Mouse (Mus musculus): ENCODE measurements around the gene Gsto1. TPM values are rescaled to one million over a fixed set of nuclear protein-coding genes. Genes with fewer than 3 reads are reported as not detected.
"Not testable (repeated sequence)": the region's sequence is repeated elsewhere in the genome, so short reads cannot be mapped to it uniquely, and the experiment has no call there.

The Gsto1 gene
- 100 to 1,000 TPM; 158 to 159 TPM for total RNA-seq (2021)
- long read RNA-seq, experiment 1, transcript Gsto1-203 (2 exons, 759 nt): minor isoform, 5 of 186 reads
- long read RNA-seq, experiment 1, transcript Gsto1-201 (6 exons, 1,182 nt): major isoform, 178 of 186 reads
- long read RNA-seq, experiment 1, partial matches to known transcripts: 1 of 186 reads
- long read RNA-seq, experiment 1, other reads (novel, unspliced or antisense): 2 of 186 reads
- long read RNA-seq, experiment 2, transcript Gsto1-201 (6 exons, 1,182 nt): major isoform, 122 of 126 reads
- long read RNA-seq, experiment 2, partial matches to known transcripts: 4 of 126 reads
- long read RNA-seq, experiment 2, other reads (novel, unspliced or antisense): 0 of 126 reads

DNA sequence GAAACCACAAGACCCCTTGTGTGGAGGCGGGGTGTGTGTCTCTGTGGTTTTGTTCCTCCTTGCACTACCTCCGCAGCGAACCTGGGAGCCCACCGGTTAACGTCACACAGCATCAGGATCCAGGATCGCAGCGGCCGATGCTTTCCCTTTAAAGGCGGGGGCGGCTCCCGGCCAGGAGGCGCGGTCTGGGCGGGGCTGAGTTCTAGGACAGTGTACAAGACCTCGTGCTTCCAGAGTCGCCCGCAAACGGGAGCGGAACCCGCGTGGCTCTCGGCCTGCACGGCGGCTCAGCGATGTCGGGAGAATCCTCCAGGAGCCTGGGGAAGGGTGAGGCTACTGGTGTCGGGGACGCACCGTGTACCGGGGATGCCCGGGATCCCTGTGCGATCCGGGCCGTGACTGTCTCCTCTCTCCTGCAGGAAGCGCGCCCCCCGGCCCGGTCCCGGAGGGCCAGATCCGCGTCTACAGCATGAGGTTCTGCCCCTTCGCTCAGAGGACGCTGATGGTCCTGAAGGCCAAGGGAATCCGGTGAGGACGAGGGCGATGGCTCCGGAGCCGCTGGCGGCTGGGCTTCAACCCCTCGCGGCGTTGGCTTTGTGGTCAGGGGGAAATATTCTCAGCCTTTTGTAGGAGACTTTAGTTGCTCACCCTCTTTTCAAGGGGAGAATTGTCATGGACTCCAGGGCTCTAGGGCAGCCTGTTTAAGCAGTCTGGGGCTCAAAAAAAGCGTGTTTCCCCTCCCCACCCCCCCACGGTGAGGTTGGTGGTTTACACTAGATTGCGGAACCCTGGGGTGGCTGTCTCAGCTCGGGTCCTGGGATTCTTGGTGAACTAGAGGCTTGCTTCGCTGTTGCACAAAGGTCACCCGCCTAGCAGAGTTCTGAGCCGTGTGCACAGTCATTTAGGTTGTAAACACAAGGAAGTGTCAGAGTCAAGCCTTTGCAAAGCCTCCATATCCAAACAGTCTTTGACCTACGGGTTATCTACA, at the start of gene Gsto1:
Gene Gsto1 (plus strand): TSS at position 175 of the 988 bp plus-strand sequence.
- DNase-seq: peak; percentile 96

DNA sequence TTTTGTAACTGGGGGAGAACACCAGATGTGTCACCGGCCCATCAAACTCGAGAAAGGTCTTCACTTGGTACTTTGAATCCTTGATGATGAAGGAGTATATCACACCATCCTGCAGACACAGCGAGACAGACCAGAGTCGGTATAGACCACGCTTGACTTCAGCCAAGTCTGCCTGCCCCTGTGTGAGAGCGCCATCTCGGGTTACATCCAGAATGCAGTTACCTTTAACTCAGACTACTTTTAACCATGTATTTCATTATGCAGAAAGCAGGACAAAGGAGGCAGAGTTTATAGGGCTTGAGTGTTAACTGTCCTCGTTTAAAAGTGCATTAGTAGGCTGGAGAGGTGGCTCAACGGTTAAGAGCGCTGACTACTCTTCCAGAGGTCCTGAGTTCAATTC, 42.7 kb upstream of the Gsto1 start:
- DNase-seq: no peak

DNA sequence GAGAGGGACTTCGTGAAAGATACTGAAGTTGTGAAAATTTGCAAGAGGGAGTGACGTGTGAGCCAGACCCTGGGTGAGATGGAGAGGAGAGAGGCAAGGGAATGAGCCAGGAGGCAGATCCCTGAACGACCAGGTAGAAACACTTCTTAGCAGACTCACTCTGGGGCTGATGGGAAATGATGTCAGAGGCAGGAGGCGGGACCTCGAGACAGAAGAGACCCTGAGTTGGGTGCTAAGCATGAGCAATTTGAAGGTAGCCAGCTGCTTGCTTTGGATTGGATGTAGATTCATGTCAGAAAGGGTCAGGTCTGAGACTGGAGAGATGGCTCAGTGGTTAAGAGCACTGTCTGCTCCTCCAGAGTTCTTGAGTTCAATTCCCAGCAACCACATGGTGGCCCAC, 40.0 kb upstream of the Gsto1 start:
- DNase-seq: no peak

DNA sequence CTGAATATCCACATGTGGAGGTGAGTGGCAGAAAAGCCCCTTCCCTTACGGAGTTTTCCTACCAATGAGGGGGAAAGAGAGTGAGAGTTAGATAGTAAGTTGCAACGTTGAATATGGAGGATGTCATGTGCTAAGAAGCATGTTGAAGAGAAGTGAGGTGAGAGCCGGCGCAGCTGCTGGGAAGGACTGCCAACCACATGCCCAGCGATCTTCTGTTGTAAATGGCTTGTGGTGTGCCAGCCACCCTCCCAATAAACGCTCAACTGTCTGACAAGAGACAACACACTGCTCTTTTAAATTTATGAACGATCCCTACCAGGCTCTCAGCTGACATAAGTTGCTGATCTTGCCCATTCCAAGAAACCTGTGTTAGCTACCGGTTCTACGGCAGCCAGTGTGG, 37.1 kb upstream of the Gsto1 start:
- no peak for DNase-seq

DNA sequence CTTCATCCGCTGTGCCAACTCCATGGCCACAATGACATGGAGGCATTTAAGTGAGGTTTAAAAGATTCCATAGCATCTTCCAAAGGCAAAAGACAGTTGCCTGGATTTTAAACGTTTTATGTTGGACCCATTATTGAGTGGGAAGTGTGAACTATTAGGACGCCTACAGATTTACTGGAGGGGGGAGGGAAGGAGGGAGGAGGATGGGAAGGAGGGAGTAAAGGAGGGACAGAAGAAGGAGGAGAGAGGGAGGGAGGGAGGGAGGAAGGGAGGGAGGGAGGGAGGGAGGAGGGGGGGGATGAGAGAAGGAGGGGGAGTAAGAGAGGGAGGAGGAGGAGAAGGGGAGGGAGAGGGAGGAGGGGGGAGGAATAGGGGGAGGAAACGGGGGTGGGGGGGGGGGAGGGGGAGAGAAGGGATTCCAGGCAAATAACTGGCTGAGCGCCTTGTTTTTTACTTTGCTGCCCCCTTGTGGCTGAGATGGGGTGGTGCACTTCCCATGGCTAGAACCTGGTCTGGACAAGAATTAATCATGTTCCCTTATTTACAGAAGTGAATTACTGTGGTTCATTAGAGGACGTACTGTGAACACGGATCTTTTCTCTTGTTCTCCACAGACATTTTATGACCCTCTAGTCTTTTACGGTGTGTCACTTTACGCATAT, 33.8 kb upstream of the Gsto1 start:
- peak; percentile 83 for DNase-seq

DNA sequence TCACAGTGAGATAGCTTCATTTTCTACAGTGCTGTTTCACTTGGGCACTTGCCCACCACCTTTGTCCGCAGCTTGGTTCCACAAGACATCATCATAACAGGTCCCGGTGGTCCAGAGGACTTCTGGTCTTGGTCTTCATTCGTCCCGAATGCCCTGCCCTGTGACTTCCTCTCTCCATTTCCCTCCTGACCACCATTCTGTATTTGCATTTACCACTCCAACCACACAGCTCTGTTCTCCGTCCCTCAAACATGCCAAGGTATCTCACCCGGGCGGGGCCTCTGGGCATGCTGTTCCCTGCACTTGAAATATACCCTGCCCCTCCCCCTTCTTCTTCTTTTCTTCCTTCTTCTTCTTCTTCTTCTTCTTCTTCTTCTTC, 33.3 kb upstream of the Gsto1 start:
- DNase-seq: no peak

DNA sequence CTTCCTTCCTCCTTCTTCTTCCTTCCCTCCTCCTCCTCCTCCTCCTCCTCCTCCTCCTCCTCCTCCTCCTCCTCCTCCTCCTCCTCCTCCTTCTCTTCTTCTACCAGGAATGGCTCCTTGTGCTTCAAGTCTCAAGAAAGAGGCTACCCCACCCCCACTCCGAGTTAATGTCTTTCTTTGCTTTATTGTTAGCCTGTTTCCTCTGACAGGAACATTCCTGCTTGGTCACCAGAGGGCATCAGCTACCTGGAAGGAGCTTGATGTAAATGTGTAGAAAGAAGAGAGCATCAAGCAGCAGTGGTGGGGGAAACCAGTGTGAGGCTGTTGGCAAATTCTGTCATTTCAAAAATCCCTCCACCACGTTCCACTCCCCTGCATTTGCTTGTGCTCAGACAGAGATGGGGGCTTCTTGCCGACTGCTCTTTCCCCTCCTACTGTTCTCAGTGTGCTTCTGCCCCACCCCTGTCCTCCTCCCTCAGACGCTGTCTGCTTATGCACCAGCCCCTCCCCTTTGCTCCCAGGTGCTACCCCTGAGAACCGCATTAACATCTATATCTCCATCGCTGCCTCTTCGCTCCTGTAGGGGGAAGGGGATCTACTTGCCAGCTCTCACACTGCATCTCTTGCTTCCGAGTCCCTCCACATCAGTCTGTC, 32.5 kb upstream of the Gsto1 start:
- no peak for DNase-seq

DNA sequence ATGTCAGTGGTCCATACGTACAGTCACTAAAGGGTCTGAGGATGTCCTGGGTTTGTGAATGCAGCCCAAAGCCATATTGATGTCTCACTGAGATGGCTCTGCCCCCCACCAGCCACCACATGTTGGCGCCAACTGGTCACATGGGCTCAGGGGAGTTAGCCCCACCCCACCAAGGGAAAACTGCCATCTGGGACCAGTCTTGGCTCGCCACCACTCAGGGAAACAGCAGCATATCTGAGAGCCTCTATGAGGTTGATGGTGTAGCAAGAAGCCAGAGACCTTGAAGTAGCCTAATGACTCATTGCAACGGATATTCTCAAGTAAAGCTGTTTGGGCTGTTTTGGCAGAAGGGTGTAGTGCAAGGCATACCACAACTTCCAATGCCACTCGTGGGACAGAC, 30.7 kb upstream of the Gsto1 start:
- DNase-seq: no peak

DNA sequence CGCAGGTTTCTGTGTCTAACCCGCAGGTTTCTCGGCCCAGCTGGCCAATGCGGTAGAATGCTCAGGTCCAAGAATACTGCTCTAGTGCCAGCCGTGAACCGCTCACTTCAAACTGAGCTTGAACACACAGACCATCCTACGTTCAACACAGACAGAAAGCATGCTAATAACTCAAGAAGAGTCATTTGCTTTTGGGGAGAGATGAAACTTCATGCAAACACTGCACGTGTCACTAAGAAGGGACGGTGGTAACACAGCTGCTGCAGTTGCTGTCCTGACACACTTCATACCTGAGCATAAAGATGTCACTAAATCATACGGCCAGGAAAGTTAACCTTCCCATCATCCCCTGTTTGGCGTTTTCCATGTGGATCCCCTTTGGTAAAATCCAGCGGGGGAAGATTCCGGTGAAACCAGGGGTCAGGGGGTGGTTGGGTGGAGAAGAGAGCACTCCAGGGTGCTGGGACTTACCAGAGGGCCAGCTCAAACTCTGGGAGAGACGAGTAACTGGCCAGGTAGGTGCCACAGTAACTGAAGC, 24.8 kb upstream of the Gsto1 start:
- DNase-seq: no peak

DNA sequence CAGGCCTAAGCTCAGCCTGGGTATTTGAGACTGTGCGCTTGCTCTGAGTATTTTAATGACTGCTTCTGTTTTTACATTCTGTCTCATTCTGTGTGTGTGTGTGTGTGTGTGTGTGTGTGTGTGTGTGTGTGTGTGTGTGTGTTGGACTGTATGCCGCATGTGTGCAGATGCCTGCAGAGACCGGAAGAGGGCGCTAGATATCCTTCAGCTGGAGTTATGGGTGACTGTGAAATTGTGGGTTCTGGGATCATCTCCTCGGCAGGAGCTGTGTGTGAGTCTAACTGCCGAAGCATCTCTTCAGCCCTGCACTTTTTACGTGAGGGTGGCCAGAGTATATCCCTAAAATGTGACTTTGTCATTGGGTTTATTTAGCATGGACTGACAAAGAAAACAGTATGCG, 23.7 kb upstream of the Gsto1 start:
- DNase-seq: no peak

DNA sequence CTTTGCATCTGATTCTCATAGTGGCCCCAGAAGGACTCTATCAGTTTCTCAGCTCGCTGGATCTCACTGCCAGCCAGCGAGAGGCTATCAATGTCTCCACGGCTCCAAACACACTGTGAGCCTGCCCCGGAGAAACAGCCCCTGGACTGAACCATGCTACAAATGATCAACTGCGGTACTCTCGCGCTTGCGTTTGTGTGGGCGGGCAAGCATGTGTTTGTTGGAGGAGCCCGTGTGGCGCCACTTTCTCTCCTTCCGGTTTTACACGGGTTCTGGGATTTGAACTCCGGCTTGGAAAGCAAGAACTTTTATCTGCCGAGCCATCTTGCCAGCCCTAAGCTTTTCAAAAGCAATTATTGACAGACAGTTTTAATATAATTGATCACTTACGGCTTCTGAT, 22.5 kb upstream of the Gsto1 start:
- DNase-seq: no peak

DNA sequence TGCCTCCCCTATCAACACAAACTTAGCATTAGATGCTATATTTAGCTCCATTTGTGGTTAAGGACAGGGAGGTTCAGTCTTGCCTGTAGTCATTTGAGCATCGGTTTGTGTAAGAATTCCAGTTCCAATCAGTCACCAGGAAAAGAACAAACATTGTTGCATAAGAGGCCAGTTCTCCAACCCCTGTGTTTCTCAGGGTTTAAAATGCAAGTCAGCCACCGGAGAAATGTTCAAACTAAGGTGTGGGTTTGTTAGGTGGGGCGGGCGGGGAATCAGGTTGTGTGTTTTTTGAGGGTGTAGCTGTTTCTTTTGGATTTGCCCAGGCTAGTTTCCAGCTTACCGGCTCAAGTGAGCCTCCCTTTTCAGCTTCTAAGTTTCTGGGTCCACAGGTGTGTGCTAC, 20.2 kb upstream of the Gsto1 start:
- DNase-seq: no peak

DNA sequence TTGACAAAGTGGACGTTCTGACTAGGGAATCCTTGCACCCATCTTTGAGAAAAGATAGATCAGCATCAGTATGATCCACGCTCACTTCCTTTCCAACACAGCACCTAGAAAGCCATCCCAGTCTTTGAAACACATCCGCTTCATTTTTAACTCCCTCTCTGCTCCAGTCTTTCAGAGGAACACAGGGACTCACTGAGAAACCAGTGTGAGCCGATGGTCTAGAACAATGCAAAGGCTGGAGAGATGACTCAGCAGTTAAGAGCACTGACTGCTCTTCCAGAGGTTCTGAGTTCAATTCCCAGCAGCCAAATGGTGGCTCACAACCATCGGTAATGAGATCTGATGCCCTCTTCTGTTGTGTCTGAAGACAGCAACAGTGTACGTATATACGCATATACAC, 19.0 kb upstream of the Gsto1 start:
- no peak for DNase-seq

DNA sequence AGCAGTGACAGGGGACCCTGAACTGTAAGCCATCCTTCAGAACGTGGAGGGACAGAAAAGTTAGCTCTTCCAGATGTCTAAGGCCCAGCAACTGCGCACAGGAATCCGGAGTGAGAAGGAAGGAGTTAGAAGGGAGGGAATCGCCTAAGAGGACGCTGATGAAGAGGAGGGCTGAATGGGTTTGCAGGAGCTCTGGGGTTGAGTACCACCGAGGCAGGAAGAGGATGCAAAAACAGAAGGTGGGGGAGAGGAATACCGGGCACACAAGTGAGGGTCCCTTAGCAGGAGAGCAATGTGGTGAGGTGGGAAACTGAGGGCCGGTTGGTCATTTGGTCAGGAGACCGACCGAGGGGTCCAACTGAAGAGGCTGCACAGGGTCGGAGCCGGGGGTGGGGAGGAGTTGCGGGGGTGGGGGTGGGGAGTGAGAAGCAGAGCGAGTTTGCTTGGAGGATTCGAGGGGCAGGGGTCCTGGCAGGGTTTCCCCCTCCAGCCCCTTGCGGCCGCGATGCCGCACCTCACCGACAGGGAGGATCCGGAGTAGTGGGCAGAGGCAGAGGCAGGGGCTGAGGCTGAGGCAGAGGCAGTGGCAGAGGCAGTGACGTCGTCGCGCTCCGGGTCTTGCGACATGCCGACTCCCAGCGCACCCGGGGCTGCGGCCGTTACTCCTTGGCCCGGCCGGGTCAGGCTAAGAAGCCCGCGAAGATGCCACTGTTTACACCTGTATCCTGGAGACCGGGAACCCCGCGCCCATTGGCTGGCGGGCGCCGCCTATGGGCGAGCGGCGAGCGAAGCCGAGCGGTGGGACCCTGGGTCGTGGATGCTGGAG, 17.9 kb upstream of the Gsto1 start:
- DNase-seq: peak; percentile 75

DNA sequence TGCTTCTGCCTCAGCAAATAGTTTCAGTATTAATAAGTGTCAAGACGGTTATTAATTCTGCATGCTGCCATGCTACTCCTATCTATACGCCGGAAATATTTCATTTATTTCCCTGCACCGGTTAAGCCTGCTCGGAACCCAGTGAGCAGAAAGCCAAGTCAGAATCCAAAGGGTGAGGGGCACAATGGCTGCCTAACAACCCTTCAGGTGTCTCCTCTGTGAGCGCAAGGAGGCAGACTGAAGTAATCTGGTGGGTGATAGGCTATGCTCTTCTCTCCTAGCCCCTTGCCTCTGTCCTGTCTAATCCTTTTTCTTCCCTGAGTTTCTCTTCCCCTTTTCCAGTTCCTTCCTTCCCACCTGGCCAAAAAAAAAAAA, 17.3 kb upstream of the Gsto1 start:
- DNase-seq: no peak

DNA sequence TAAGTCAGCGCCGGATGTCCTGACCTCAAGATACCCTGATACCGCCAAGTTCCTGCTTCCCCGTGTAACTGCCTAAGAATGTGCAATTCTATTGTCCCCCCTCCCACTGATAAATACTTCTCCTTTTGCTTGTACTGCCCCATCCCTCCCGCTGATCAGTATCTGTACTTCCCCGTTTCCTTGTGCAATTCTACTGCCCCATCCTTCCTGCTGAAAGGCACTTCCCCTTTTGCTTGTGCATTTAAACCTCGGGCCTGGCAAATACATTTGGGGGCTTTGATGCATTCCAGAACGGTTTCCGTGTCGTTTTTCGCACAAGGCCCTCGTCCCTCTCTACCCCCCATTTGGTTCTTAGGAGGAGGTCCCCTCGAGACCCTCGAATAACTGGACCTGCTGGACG, 13.5 kb upstream of the Gsto1 start:
- DNase-seq: not testable (repeated sequence)

DNA sequence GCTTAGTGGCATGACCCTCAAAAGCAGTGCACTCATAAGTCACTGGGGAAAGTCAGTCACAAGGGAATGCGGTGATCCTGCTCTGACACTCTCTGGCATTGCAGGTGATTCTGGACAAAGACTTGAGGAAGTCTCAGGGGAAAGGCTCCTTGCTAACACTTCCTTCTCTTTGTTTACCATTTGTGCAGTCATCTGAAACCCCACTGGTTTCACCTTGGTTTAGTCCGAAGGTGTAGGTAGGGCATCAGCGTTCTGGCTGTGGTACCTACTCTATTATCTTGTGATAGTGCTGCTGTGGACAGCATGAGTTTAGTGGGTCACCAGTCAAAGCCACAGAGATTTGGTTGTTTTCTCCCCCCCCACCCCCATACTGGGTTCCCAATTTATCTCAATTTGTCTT, 5.0 kb upstream of the Gsto1 start:
- DNase-seq: no peak

DNA sequence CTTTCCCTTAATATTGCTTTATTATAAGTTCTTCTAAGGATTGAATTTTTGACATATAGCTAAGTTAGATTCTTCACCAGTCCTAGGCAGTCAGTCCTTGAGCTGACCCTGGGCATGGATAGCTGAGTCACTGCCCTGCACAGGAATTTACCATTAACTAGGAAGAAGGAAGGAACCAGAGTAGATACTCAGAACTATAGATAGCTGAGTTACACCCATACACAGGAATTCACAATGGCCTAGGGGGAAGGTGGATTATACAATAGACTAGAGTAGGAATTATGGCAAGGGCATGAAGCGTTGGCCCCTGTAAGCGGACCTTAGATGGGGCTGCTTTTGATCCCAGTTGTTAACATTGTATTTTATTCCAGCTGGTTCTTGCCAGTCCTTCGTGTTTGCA, 2.6 kb upstream of the Gsto1 start:
- DNase-seq: not testable (repeated sequence)

DNA sequence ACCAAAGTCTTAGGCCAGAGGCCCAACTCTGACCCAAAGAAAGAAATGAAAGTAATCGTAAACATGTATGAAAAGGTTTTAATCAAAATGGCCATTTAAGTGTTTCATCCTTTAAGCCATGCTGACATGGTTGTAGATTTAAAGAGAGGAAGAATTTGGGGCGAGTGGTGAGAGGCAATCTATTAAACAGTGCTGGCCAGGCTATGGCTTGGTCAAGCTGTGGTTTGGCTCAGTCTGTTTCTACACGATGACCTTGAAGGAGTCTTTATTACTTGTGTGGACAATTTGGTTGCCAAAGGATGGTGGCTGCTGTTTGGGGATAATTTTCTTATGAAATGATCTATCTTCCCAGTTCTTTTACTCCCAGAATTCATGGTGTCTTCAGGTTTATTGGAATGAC, 1.7 kb upstream of the Gsto1 start:
- no peak for DNase-seq

DNA sequence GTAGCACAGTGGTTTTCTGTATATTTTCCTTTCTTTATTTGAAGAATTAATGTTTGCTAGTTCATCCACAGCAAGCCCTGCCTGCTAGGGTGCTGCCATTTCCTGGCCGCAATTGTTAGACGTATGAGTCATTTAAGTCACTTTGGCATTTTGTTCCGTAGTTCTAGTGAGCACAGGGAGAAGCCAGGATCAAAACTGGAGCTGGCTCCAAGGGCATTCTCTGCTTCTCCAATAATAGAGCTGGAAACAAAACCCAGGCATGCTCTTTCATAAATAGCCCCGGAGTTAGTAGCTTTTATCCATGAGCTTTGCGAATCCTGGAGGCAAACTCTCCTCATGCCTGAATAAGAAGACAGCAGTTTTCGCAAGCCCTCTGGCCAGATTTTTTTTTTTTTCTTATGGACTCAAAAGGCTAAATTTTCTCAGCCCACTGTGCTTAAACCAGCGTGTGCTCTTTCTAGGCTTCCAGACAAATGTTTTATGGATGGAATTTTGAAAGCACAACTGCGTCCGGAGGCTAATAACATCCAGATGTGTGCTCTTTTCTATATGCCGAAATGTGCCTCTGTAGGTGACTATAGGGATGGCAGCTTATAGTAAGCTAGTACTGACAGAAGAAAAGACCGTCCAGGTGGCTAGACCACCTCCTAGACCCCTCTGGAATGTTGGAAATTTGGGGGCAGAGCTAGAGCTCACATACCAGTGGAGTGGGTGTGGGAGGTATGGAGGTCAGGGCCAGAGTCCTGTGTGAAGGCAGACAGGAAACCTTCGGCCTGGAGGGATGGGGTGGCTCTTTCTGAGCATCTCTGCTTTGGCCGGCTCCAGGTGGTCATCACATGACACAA, 597 bp upstream of the Gsto1 start:
- DNase-seq: peak; percentile 25
